Mouse (Mus musculus): ENCODE results near the gene Stra6. TPM values are rescaled to one million over a fixed set of nuclear protein-coding genes. Genes with fewer than 3 reads are reported as not detected.
A peak's percentile ranks its signal among the peaks of the same experiment; 100 is the strongest.

Gene Stra6
- polyA plus RNA-seq, 1 experiment from 2014 or later = 4.0 TPM

- Histone ChIP-seq H3K27ac (ENCODE audit: low read depth) (no peak overlapping the region), H3K36me3 (ENCODE audit: insufficient read depth) (no peaks in the 10 kb centered on the region), H3K9ac (no peak overlapping the region), H3K27me3 (ENCODE audit: insufficient read depth, low read length) (no peaks in the 10 kb centered on the region), H3K9me3 (ENCODE audit: low read depth, low read length) (no peaks in the 10 kb centered on the region), H3K4me2 (no peak overlapping the region), H3K4me1 (ENCODE audit: insufficient read depth) (no peaks in the 10 kb centered on the region), H3K4me3 (ENCODE audit: low read depth, low read length) (no peak overlapping the region)
- DNase-seq (no peak), ATAC-seq (ENCODE audit: insufficient read depth) (no peak)
- WGBS = 64% methylated on average over 7 of the region's 7 CpGs
- no peak for TF ChIP-seq CTCF (IDR thresholded peaks at IDR 0.05; ENCODE audit: low read depth)
These were observed 29.1 kb downstream of the Stra6 start for GRCm38 (mm10) chr9:58092581-58093269.

GRCm38 (mm10) chr9:58093776-58094175, 30.2 kb downstream of the Stra6 start:
- no peaks in the 10 kb centered on the region for H3K36me3 ChIP-seq (ENCODE audit: insufficient read depth)
- no peak overlapping the region for H3K9ac ChIP-seq
- no peaks in the 10 kb centered on the region for H3K9me3 ChIP-seq (ENCODE audit: low read depth, low read length)
- DNase-seq (no peak), ATAC-seq (ENCODE audit: insufficient read depth) (no peak)
- no peaks in the 10 kb centered on the region for H3K27me3 ChIP-seq (ENCODE audit: insufficient read depth, low read length)
- no peak overlapping the region for H3K4me3 ChIP-seq (ENCODE audit: low read depth, low read length)
- 71% methylated on average over 3 of the region's 3 CpGs for WGBS
- no peaks in the 10 kb centered on the region for H3K4me1 ChIP-seq (ENCODE audit: insufficient read depth)
- H3K4me2 ChIP-seq = no peak overlapping the region
- H3K27ac ChIP-seq (ENCODE audit: low read depth) = no peak overlapping the region
- TF ChIP-seq CTCF (IDR thresholded peaks at IDR 0.05; ENCODE audit: low read depth) = peak; percentile 17; the same call in 1 of the 2 replicates

GRCm38 (mm10) chr9:58095977-58096376, 32.4 kb downstream of the Stra6 start:
- ATAC-seq (ENCODE audit: insufficient read depth) = peak; percentile 47; the same call in 1 of the 2 replicates
- Histone ChIP-seq H3K9me3 (ENCODE audit: low read depth, low read length) (no peaks in the 10 kb centered on the region), H3K27ac (ENCODE audit: low read depth) (no peak overlapping the region), H3K4me1 (ENCODE audit: insufficient read depth) (no peaks in the 10 kb centered on the region), H3K4me2 (no peak overlapping the region), H3K4me3 (ENCODE audit: low read depth, low read length) (no peak overlapping the region), H3K9ac (no peak overlapping the region), H3K36me3 (ENCODE audit: insufficient read depth) (no peaks in the 10 kb centered on the region), H3K27me3 (ENCODE audit: insufficient read depth, low read length) (no peaks in the 10 kb centered on the region)
- WGBS = 53% methylated on average over 6 of the region's 6 CpGs
- DNase-seq = peak; percentile 78
- TF ChIP-seq CTCF (IDR thresholded peaks at IDR 0.05; ENCODE audit: low read depth) = no peak

- no peaks in the 10 kb centered on the region for H3K27me3 ChIP-seq (ENCODE audit: insufficient read depth, low read length)
- H3K9me3 ChIP-seq (ENCODE audit: low read depth, low read length) = no peaks in the 10 kb centered on the region
- no peak overlapping the region for H3K27ac ChIP-seq (ENCODE audit: low read depth)
- WGBS = 58% methylated on average over 5 of the region's 5 CpGs
- TF ChIP-seq CTCF (IDR thresholded peaks at IDR 0.05; ENCODE audit: low read depth) = no peak
- DNase-seq (no peak), ATAC-seq (ENCODE audit: insufficient read depth) (peak; percentile 19; the same call in 1 of the 2 replicates)
- no peak overlapping the region for H3K4me3 ChIP-seq (ENCODE audit: low read depth, low read length)
- H3K9ac ChIP-seq = no peak overlapping the region
- H3K4me2 ChIP-seq = no peak overlapping the region
- no peaks in the 10 kb centered on the region for H3K4me1 ChIP-seq (ENCODE audit: insufficient read depth)
- H3K36me3 ChIP-seq (ENCODE audit: insufficient read depth) = no peaks in the 10 kb centered on the region
These were observed 33.2 kb downstream of the Stra6 start for GRCm38 (mm10) chr9:58096629-58097301.

GRCm38 (mm10) chr9:58099836-58100565, 36.4 kb downstream of the Stra6 start:
- DNase-seq = no peak
- no peak overlapping the region for H3K27ac ChIP-seq (ENCODE audit: low read depth)
- no peak overlapping the region for H3K9ac ChIP-seq
- H3K4me3 ChIP-seq (ENCODE audit: low read depth, low read length) = no peak overlapping the region
- 57% methylated on average over 5 of the region's 5 CpGs for WGBS
- no peaks in the 10 kb centered on the region for H3K36me3 ChIP-seq (ENCODE audit: insufficient read depth)
- no peaks in the 10 kb centered on the region for H3K4me1 ChIP-seq (ENCODE audit: insufficient read depth)
- ATAC-seq (ENCODE audit: insufficient read depth) = no peak
- no peaks in the 10 kb centered on the region for H3K9me3 ChIP-seq (ENCODE audit: low read depth, low read length)
- H3K27me3 ChIP-seq (ENCODE audit: insufficient read depth, low read length) = no peaks in the 10 kb centered on the region
- no peak for TF ChIP-seq CTCF (IDR thresholded peaks at IDR 0.05; ENCODE audit: low read depth)
- no peak overlapping the region for H3K4me2 ChIP-seq

GRCm38 (mm10) chr9:58102013-58102412, 38.4 kb downstream of the Stra6 start:
- Histone ChIP-seq H3K4me3 (ENCODE audit: low read depth, low read length) (no peak overlapping the region), H3K36me3 (ENCODE audit: insufficient read depth) (no peaks in the 10 kb centered on the region), H3K27me3 (ENCODE audit: insufficient read depth, low read length) (no peaks in the 10 kb centered on the region), H3K9me3 (ENCODE audit: low read depth, low read length) (no peaks in the 10 kb centered on the region), H3K4me2 (no peak overlapping the region), H3K9ac (no peak overlapping the region), H3K27ac (ENCODE audit: low read depth) (no peak overlapping the region), H3K4me1 (ENCODE audit: insufficient read depth) (no peaks in the 10 kb centered on the region)
- DNase-seq = no peak
- WGBS = 73% methylated on average over 4 of the region's 4 CpGs
- no peak for ATAC-seq (ENCODE audit: insufficient read depth)
- TF ChIP-seq CTCF (IDR thresholded peaks at IDR 0.05; ENCODE audit: low read depth) = no peak

GRCm38 (mm10) chr9:58103647-58104046, 40.1 kb downstream of the Stra6 start:
- no peaks in the 10 kb centered on the region for H3K36me3 ChIP-seq (ENCODE audit: insufficient read depth)
- H3K4me2 ChIP-seq = no peak overlapping the region
- WGBS = 59% methylated on average over 6 of the region's 6 CpGs
- ATAC-seq (ENCODE audit: insufficient read depth) = no peak
- H3K9ac ChIP-seq = no peak overlapping the region
- no peak overlapping the region for H3K27ac ChIP-seq (ENCODE audit: low read depth)
- H3K9me3 ChIP-seq (ENCODE audit: low read depth, low read length) = no peaks in the 10 kb centered on the region
- H3K27me3 ChIP-seq (ENCODE audit: insufficient read depth, low read length) = no peaks in the 10 kb centered on the region
- H3K4me3 ChIP-seq (ENCODE audit: low read depth, low read length) = no peak overlapping the region
- H3K4me1 ChIP-seq (ENCODE audit: insufficient read depth) = no peaks in the 10 kb centered on the region
- no peak for DNase-seq
- TF ChIP-seq CTCF (IDR thresholded peaks at IDR 0.05; ENCODE audit: low read depth) = no peak
